Mouse (Mus musculus): ENCODE results near the gene Timp3. TPM values are rescaled to one million over a fixed set of nuclear protein-coding genes. Genes with fewer than 3 reads are reported as not detected.

The Timp3 gene
- total and polyA plus RNA-seq, 3 experiments = not detected

GRCm38 (mm10) chr10:86341589-86341988, 41.4 kb downstream of the Timp3 start:
- no peak overlapping the region for H3K4me3 ChIP-seq (ENCODE audit: control insufficient read depth in 1 of 2, insufficient read depth in 1 of 2, low read depth in 2 of 2, low read length in 2 of 2)
- H3K27ac ChIP-seq (ENCODE audit: control insufficient read depth, low read depth, low read length) = no peak overlapping the region
- H3K27me3 ChIP-seq (ENCODE audit: control insufficient read depth in 1 of 2, insufficient read depth in 2 of 2, low read length in 2 of 2) = no peaks in the 10 kb centered on the region
- H3K79me2 ChIP-seq (ENCODE audit: control insufficient read depth, insufficient read depth, low read length, poor library complexity) = no peaks in the 10 kb centered on the region
- no peaks in the 10 kb centered on the region for H3K9me3 ChIP-seq (replicated peaks; ENCODE audit: insufficient read depth, low read length)
- TF ChIP-seq MEF2A (IDR thresholded peaks at IDR 0.05; ENCODE audit: extremely low read depth, insufficient replicate concordance, low read depth, low read length, poor library complexity, severe bottlenecking) (no peak), MAFK (IDR thresholded peaks at IDR 0.05; ENCODE audit: borderline replicate concordance, low read depth, low read length) (no peak), MXI1 (IDR thresholded peaks at IDR 0.05; ENCODE audit: low read depth, low read length) (no peak), ZMIZ1 (IDR thresholded peaks at IDR 0.05; ENCODE audit: low read depth, low read length) (no peak), CHD1 (IDR thresholded peaks at IDR 0.05; ENCODE audit: low read depth, low read length) (no peak), E2F4 (IDR thresholded peaks at IDR 0.05; ENCODE audit: borderline replicate concordance, low read depth, low read length) (no peak), SMC3 (IDR thresholded peaks at IDR 0.05; ENCODE audit: low read depth, low read length) (no peak), EP300 (IDR thresholded peaks at IDR 0.05; ENCODE audit: low read depth in 1 of 2, low read length in 2 of 2) (no peak), KAT2A (conservative IDR thresholded peaks at IDR 0.05; ENCODE audit: low read depth, low read length) (no peak), CHD2 (IDR thresholded peaks at IDR 0.05; ENCODE audit: low read length) (no peak), MYC (IDR thresholded peaks at IDR 0.05; ENCODE audit: low read depth, low read length) (no peak), MAX (IDR thresholded peaks at IDR 0.05; ENCODE audit: low read length) (no peak), POLR2AphosphoS5 (IDR thresholded peaks at IDR 0.05; ENCODE audit: borderline replicate concordance, low read depth, low read length) (no peak), ETS1 (IDR thresholded peaks at IDR 0.05; ENCODE audit: low read depth, low read length) (no peak), CTCF (IDR thresholded peaks at IDR 0.05 in 2 of 3, conservative IDR thresholded peaks at IDR 0.05 in 1 of 3; ENCODE audit: control insufficient read depth in 1 of 3, insufficient read depth in 1 of 3, low read depth in 2 of 3, low read length in 3 of 3, poor library complexity in 1 of 3, severe bottlenecking in 1 of 3) (no peak), HCFC1 (IDR thresholded peaks at IDR 0.05; ENCODE audit: low read depth, low read length) (no peak), BHLHE40 (IDR thresholded peaks at IDR 0.05; ENCODE audit: borderline replicate concordance, low read depth, low read length) (no peak)
- no peak for DNase-seq (ENCODE audit: low read depth, low spot score)
- H3K36me3 ChIP-seq (ENCODE audit: control insufficient read depth in 1 of 2, insufficient read depth in 2 of 2, low read length in 2 of 2) = no peaks in the 10 kb centered on the region
- H3K9ac ChIP-seq (ENCODE audit: control insufficient read depth, low read depth, low read length, poor library complexity, severe bottlenecking) = no peak overlapping the region
- no peaks in the 10 kb centered on the region for H3K4me1 ChIP-seq (ENCODE audit: control insufficient read depth in 1 of 2, insufficient read depth in 2 of 2, low read length in 2 of 2)

DNA sequence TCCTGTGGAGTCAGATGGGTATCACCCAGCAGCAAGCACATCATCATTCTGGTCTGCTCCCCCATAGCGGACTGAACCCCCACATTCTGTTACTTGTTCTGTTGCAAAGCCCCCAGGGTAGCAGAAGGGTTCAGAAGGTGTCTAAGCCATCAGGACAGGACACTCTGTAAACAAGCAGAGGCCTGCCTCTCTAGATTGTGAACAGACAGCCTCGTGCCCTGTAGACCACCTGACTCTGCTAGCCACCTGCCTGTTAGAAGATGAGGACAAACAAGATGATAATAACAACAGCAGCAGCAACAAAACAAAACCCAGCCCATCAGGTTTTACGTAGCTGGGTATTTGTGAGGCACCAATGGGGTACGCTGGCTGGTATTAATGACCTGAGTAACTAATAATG, 42.0 kb downstream of the Timp3 start:
- H3K79me2 ChIP-seq (ENCODE audit: control insufficient read depth, insufficient read depth, low read length, poor library complexity) = no peaks in the 10 kb centered on the region
- no peaks in the 10 kb centered on the region for H3K4me1 ChIP-seq (ENCODE audit: control insufficient read depth in 1 of 2, insufficient read depth in 2 of 2, low read length in 2 of 2)
- DNase-seq (ENCODE audit: low read depth, low spot score) = no peak
- TF ChIP-seq JUND (IDR thresholded peaks at IDR 0.05; ENCODE audit: low read depth, low read length) (no peak), BHLHE40 (IDR thresholded peaks at IDR 0.05; ENCODE audit: borderline replicate concordance, low read depth, low read length) (no peak), GATA1 (IDR thresholded peaks at IDR 0.05; ENCODE audit: low read depth, low read length) (no peak), ETS1 (IDR thresholded peaks at IDR 0.05; ENCODE audit: low read depth, low read length) (no peak), HCFC1 (IDR thresholded peaks at IDR 0.05; ENCODE audit: low read depth, low read length) (no peak), EP300 (IDR thresholded peaks at IDR 0.05; ENCODE audit: low read depth in 1 of 2, low read length in 2 of 2) (no peak), SMC3 (IDR thresholded peaks at IDR 0.05; ENCODE audit: low read depth, low read length) (no peak)
- no peak overlapping the region for H3K27ac ChIP-seq (ENCODE audit: control insufficient read depth, low read depth, low read length)
- H3K27me3 ChIP-seq (ENCODE audit: control insufficient read depth in 1 of 2, insufficient read depth in 2 of 2, low read length in 2 of 2) = no peaks in the 10 kb centered on the region
- no peak overlapping the region for H3K4me3 ChIP-seq (ENCODE audit: control insufficient read depth in 1 of 2, insufficient read depth in 1 of 2, low read depth in 2 of 2, low read length in 2 of 2)
- H3K9me3 ChIP-seq (replicated peaks; ENCODE audit: insufficient read depth, low read length) = no peaks in the 10 kb centered on the region
- H3K36me3 ChIP-seq (ENCODE audit: control insufficient read depth in 1 of 2, insufficient read depth in 2 of 2, low read length in 2 of 2) = no peaks in the 10 kb centered on the region
- H3K9ac ChIP-seq (ENCODE audit: control insufficient read depth, low read depth, low read length, poor library complexity, severe bottlenecking) = no peak overlapping the region

Data from MEL (cell line).